Mouse (Mus musculus): ENCODE results near the gene Stoml1. TPM values are rescaled to one million over a fixed set of nuclear protein-coding genes. Genes with fewer than 3 reads are reported as not detected.

The Stoml1 gene
- 77.3 to 104 TPM (median 85.0 TPM) in 4 replicates for total RNA-seq (2023; ENCODE audit: inconsistent age)

DNA sequence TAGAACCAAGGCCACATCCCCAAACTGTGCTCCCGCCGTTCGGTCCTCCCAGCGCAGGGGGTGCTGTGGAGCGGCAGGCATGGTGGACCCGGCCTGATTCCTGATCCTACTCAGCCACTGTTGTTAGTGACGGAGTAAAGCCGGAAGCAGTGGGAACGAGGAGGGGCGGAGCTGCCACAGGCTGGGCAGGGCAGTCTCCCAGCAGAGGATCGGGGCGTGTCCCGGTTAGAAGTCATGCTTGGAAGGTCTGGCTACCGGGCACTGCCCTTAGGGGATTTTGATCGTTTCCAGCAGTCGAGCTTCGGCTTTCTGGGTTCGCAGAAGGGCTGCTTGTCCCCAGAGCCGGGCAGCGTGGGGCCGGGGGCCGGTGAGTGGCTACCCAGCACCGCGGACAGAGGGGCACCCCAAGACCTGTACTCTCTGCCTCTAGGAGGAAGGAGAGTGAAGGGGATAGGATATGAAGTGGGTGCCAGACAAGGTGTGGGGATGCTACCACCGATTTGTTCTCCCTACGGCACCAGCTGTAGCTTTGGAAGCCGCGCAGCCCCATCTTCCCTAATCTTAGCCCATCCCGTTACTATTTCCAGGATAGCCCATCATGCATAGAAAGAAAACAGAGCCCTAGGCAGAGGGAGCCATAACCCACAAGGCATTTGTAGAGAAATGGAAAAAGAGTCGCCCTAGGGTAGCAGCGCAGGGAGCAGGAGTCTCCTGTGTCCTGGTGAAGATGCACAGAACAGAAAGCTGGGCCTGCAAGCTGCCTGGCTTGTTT is at the start of gene Stoml1:
Gene Stoml1, plus strand, starts transcription at position 132 of the 772 bp plus-strand sequence.

DNA sequence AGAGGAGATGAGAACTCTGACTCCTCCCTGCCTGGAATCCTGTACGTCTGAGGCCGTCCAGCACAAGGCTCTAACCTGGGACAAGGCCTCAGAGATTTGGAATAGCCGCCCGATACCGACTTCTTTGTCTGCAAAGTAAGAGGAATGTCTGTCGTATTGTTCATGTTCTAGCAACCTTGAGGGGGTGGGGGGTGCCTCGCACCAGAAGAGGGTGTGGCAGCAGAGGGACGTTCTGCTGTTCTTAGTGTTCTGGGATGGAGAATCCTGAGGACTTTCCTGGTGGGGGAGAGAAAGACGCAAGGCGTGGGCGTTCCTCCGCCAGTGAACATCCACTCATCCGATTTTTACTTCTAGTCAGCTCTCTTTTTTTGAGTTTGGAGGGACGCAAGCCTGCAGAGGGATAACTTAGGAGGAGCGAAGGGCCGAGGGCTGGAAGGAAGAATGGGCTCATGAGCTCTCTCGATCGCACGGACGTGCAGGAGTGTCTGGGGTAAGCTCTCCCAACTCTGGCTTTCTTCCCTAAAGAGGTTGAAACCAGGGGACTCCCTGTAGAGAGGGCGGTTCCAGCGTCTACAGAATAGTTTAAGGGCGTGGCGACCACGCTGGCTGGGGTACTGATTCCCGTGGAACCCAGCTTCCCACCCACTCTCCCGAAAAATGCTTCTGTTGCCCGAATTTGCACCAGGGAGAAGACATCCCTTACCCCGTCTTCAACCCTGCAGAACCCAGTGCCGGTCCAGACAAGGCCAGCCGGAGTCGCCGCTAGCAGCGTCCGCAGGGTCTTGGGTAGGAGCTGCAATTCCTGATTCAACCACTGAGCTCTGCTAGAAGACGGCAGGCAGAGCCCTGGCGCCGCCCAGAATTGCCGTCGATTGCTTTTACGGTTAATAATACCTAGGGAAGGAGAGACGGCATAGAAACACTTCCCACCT is 49.2 kb upstream of the Stoml1 start, which contains the start of the genes Islr and Islr2:
Gene Islr, minus strand, starts transcription at position 791 of the 932 bp plus-strand sequence.
Gene Islr2, minus strand, starts transcription at position 804 of the 932 bp plus-strand sequence.

DNA sequence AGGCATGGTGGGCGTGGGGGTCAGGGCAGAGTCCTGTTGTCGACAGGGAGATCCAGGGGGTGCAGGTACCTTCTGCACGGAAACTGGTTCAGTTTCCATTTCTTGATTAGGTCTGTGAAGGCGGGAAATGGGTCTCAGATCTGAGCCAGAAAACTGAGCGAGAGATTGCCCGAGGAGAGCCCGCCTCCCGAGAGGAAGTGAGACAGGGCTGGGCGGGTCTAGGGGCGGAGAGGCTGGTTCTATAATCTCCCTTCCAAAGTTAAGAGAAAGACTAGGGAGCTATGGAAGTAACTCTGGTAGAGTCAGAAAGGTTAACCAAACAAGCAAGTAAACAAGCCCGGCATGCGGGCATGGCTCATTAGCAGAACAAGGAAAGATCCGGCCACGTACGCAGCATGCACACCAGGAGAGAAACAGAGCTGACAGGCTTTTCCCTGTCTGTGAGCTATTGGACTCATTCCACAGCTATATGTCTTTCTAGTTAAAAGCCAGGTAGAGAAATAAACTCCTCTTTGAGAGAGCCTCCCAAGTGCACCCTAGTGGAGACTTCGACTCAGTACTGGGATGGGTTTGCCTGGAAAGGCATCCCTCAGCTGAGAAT is 3.3 kb upstream of the Stoml1 start, which contains the start of gene Pml:
Gene Pml, minus strand, starts transcription at position 195 of the 601 bp plus-strand sequence.

Other genes starting within 250 kb of the Stoml1 start
- 0.22 to 0.67 TPM (median 0.44 TPM) in 4 replicates for gene Cyp11a1, start 246.8 kb upstream of the Stoml1 start, total RNA-seq (2023; ENCODE audit: inconsistent age)
- gene Stra6, start 189.4 kb upstream of the Stoml1 start, total RNA-seq (2023; ENCODE audit: inconsistent age): not detected in 4 replicates
- gene Ccdc33, start 134.3 kb upstream of the Stoml1 start, total RNA-seq (2023; ENCODE audit: inconsistent age): 0.33 TPM in 1 of 4 replicates, not detected in the others
- not detected in 4 replicates for gene Islr, start 48.9 kb upstream of the Stoml1 start, total RNA-seq (2023; ENCODE audit: inconsistent age)
- 7.1 to 9.8 TPM (median 8.7 TPM) in 4 replicates for gene Islr2, start 48.8 kb upstream of the Stoml1 start, total RNA-seq (2023; ENCODE audit: inconsistent age)
- gene Pml, start 3.4 kb upstream of the Stoml1 start, total RNA-seq (2023; ENCODE audit: inconsistent age): 373 to 441 TPM (median 401 TPM) in 4 replicates
- 0.24 TPM in 1 of 4 replicates, not detected in the others for gene Loxl1, start 60.0 kb downstream of the Stoml1 start, total RNA-seq (2023; ENCODE audit: inconsistent age)
- not detected in 4 replicates for gene Tbc1d21, start 117.3 kb downstream of the Stoml1 start, total RNA-seq (2023; ENCODE audit: inconsistent age)
- gene Insyn1, start 235.4 kb downstream of the Stoml1 start, total RNA-seq (2023; ENCODE audit: inconsistent age): 0.77 TPM in 1 of 4 replicates, not detected in the others

Data from B cell, adult (primary cell).